Mouse (Mus musculus): Measurements from ENCODE around the gene Ppara. TPM values are rescaled to one million over a fixed set of nuclear protein-coding genes. Genes with fewer than 3 reads are reported as not detected.

The Ppara gene
- polyA plus RNA-seq, 1 experiment from 2014 or later = 2.7 TPM

- WGBS = 57% methylated on average over 4 of the region's 4 CpGs
- no peaks in the 10 kb centered on the region for H3K9me3 ChIP-seq (ENCODE audit: low read depth, low read length)
- no peaks in the 10 kb centered on the region for H3K27me3 ChIP-seq (ENCODE audit: insufficient read depth, low read length)
- no peak for TF ChIP-seq CTCF (IDR thresholded peaks at IDR 0.05; ENCODE audit: low read depth)
- H3K9ac ChIP-seq = no peak overlapping the region
- no peak overlapping the region for H3K27ac ChIP-seq (ENCODE audit: low read depth)
- H3K4me3 ChIP-seq (ENCODE audit: low read depth, low read length) = no peak overlapping the region
- H3K36me3 ChIP-seq (ENCODE audit: insufficient read depth) = no peaks in the 10 kb centered on the region
- H3K4me2 ChIP-seq = no peak overlapping the region
- no peak for ATAC-seq (ENCODE audit: insufficient read depth)
- DNase-seq = no peak
- H3K4me1 ChIP-seq (ENCODE audit: insufficient read depth) = no peaks in the 10 kb centered on the region
Observed at GRCm38 (mm10) chr15:85717008-85717407, 17.8 kb upstream of the Ppara start.

DNA sequence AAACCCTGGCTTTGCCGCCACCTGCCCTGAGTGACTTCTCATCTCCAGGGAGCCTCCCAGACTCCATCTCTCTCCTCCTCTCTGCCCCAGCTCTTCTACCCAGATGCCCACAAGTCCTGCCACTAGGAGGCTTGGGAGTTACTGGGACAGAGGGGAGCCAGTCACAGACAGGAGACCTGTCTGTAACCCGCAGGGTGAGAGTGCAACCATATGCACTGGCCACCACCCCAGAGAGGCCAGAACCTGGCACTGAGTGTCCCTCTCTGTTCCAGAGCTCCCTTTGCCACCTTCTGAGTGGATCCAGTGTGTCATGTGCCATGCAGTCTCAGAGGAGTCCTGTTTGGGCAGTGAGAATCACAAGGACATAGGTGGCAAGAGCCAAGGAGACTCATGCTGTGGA, 17.0 kb upstream of the Ppara start:
- Histone ChIP-seq H3K36me3 (ENCODE audit: insufficient read depth) (no peaks in the 10 kb centered on the region), H3K4me1 (ENCODE audit: insufficient read depth) (no peaks in the 10 kb centered on the region), H3K4me2 (no peak overlapping the region), H3K9ac (no peak overlapping the region), H3K9me3 (ENCODE audit: low read depth, low read length) (no peaks in the 10 kb centered on the region), H3K4me3 (ENCODE audit: low read depth, low read length) (no peak overlapping the region), H3K27me3 (ENCODE audit: insufficient read depth, low read length) (no peaks in the 10 kb centered on the region), H3K27ac (ENCODE audit: low read depth) (no peak overlapping the region)
- ATAC-seq (ENCODE audit: insufficient read depth) (no peak), DNase-seq (no peak)
- 69% methylated on average over 2 of the region's 2 CpGs for WGBS
- TF ChIP-seq CTCF (IDR thresholded peaks at IDR 0.05; ENCODE audit: low read depth) = peak; percentile 11; the same call in 1 of the 2 replicates

DNA sequence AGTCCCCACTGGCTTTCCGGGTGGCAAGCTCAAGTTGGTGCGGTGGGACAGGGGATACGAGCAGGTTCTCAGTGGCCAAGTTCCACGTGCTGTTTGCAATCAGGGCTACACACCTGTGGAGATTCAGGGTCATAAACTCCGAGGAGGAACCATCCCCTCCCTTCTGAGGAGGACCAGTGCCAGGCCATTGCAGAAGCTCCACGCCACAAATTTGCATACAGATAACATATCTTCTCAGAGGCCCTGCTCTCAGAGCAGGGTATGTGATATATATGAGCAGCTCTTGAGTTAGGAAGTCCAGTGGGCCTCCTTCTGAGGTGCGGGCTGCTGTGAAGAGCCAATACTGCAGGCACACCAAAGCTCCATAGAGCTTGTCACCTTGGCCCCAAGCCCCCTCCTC, 15.8 kb upstream of the Ppara start:
- Histone ChIP-seq H3K4me1 (ENCODE audit: insufficient read depth) (no peaks in the 10 kb centered on the region), H3K9ac (no peak overlapping the region), H3K36me3 (ENCODE audit: insufficient read depth) (no peaks in the 10 kb centered on the region), H3K4me3 (ENCODE audit: low read depth, low read length) (no peak overlapping the region), H3K27me3 (ENCODE audit: insufficient read depth, low read length) (no peaks in the 10 kb centered on the region), H3K9me3 (ENCODE audit: low read depth, low read length) (no peaks in the 10 kb centered on the region), H3K4me2 (no peak overlapping the region), H3K27ac (ENCODE audit: low read depth) (no peak overlapping the region)
- no peak for TF ChIP-seq CTCF (IDR thresholded peaks at IDR 0.05; ENCODE audit: low read depth)
- WGBS = 69% methylated on average over 7 of the region's 7 CpGs
- ATAC-seq (ENCODE audit: insufficient read depth) = no peak
- DNase-seq = no peak

- H3K9ac ChIP-seq = no peak overlapping the region
- DNase-seq (no peak), ATAC-seq (ENCODE audit: insufficient read depth) (no peak)
- H3K36me3 ChIP-seq (ENCODE audit: insufficient read depth) = no peaks in the 10 kb centered on the region
- no peak for TF ChIP-seq CTCF (IDR thresholded peaks at IDR 0.05; ENCODE audit: low read depth)
- H3K4me1 ChIP-seq (ENCODE audit: insufficient read depth) = no peaks in the 10 kb centered on the region
- no peak overlapping the region for H3K4me3 ChIP-seq (ENCODE audit: low read depth, low read length)
- WGBS = 48% methylated on average over 6 of the region's 6 CpGs
- H3K9me3 ChIP-seq (ENCODE audit: low read depth, low read length) = no peaks in the 10 kb centered on the region
- no peak overlapping the region for H3K4me2 ChIP-seq
- H3K27me3 ChIP-seq (ENCODE audit: insufficient read depth, low read length) = no peaks in the 10 kb centered on the region
- no peak overlapping the region for H3K27ac ChIP-seq (ENCODE audit: low read depth)
Observed at GRCm38 (mm10) chr15:85720366-85720841, 14.4 kb upstream of the Ppara start.

- 33% methylated on average over 11 of the region's 11 CpGs for WGBS
- no peak overlapping the region for H3K4me3 ChIP-seq (ENCODE audit: low read depth, low read length)
- H3K4me2 ChIP-seq = no peak overlapping the region
- no peak for DNase-seq
- H3K4me1 ChIP-seq (ENCODE audit: insufficient read depth) = no peaks in the 10 kb centered on the region
- H3K9me3 ChIP-seq (ENCODE audit: low read depth, low read length) = no peaks in the 10 kb centered on the region
- H3K27me3 ChIP-seq (ENCODE audit: insufficient read depth, low read length) = no peaks in the 10 kb centered on the region
- no peaks in the 10 kb centered on the region for H3K36me3 ChIP-seq (ENCODE audit: insufficient read depth)
- ATAC-seq (ENCODE audit: insufficient read depth) = no peak
- no peak overlapping the region for H3K9ac ChIP-seq
- H3K27ac ChIP-seq (ENCODE audit: low read depth) = no peak overlapping the region; the same call in 1 of the 2 replicates
- TF ChIP-seq CTCF (IDR thresholded peaks at IDR 0.05; ENCODE audit: low read depth) = no peak
Observed at GRCm38 (mm10) chr15:85724271-85725165, 10.3 kb upstream of the Ppara start.

- H3K4me1 ChIP-seq (ENCODE audit: insufficient read depth) = no peaks in the 10 kb centered on the region
- ATAC-seq (ENCODE audit: insufficient read depth) = no peak
- no peak overlapping the region for H3K4me3 ChIP-seq (ENCODE audit: low read depth, low read length)
- H3K9me3 ChIP-seq (ENCODE audit: low read depth, low read length) = no peaks in the 10 kb centered on the region
- H3K36me3 ChIP-seq (ENCODE audit: insufficient read depth) = no peaks in the 10 kb centered on the region
- no peak overlapping the region for H3K27ac ChIP-seq (ENCODE audit: low read depth)
- DNase-seq = no peak
- TF ChIP-seq CTCF (IDR thresholded peaks at IDR 0.05; ENCODE audit: low read depth) = no peak
- H3K27me3 ChIP-seq (ENCODE audit: insufficient read depth, low read length) = peaks cover 5% of the 10 kb centered on the region
- 84% methylated on average over 5 of the region's 5 CpGs for WGBS
- no peak overlapping the region for H3K4me2 ChIP-seq
- no peak overlapping the region for H3K9ac ChIP-seq
Observed at GRCm38 (mm10) chr15:85728224-85728623, 6.6 kb upstream of the Ppara start.

- Histone ChIP-seq H3K4me2 (no peak overlapping the region), H3K9ac (no peak overlapping the region), H3K27me3 (ENCODE audit: insufficient read depth, low read length) (peaks cover 15% of the 10 kb centered on the region), H3K4me1 (ENCODE audit: insufficient read depth) (no peaks in the 10 kb centered on the region), H3K9me3 (ENCODE audit: low read depth, low read length) (no peaks in the 10 kb centered on the region), H3K27ac (ENCODE audit: low read depth) (no peak overlapping the region), H3K4me3 (ENCODE audit: low read depth, low read length) (no peak overlapping the region), H3K36me3 (ENCODE audit: insufficient read depth) (no peaks in the 10 kb centered on the region)
- 73% methylated on average over 9 of the region's 9 CpGs for WGBS
- ATAC-seq (ENCODE audit: insufficient read depth) (no peak), DNase-seq (no peak)
- TF ChIP-seq CTCF (IDR thresholded peaks at IDR 0.05; ENCODE audit: low read depth) = no peak
Observed at GRCm38 (mm10) chr15:85729256-85729655, 5.5 kb upstream of the Ppara start.

Data from lung, embryonic 14.5 days (tissue).